Mouse (Mus musculus) adrenal gland, adult (tissue): ENCODE measurements at regions not wholly inside any gene's neighbourhood (a gene's known extent, or its start where the extent isn't known, plus 50 kb on each side); places are given as distances from the start of the nearest gene placed in this dataset.

ENCODE experiments used
- DNase-seq, 2 experiments: peaks; one replicate each; pipeline ENCODE4 v3.0.0; 2022 to 2023; ENCODE audit warnings: low spot score in 1 of 2; ENCODE audit not compliant: inconsistent age in 2 of 2

- peak; percentile 42 to 82 for DNase-seq
Observed at GRCm38 (mm10) chr2:149467801-149468200, 62.9 kb downstream of the Cst10 start.

- peak; percentile 51 to 87 for DNase-seq
Observed at GRCm38 (mm10) chr2:149472411-149472810, 67.6 kb downstream of the Cst10 start.

- peak; percentile 83 to 92 for DNase-seq
Observed at GRCm38 (mm10) chr2:149493280-149493988, 88.6 kb downstream of the Cst10 start.

DNA sequence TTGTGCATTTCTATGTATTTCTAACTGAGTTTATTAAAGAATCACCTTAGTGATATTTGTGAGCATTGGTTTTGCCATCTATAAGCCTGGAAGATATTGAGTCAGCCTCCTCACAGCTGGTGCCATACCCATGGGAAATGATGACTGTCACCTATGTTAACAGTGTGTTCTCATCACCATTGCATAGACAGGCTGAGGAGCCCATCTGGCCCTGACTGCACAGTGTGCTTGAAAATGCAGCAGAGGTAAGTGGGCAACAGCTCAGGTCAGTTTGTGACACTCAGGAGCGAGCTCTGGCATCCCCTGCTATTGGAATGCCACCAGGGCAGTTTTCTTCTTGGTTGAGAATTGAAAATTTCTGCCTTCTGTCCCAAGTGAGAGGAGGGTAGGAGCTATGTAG is 108.0 kb downstream of the Cst10 start:
- DNase-seq, result no peak

- DNase-seq, result no peak
Observed at GRCm38 (mm10) chr2:149524424-149524823, 119.6 kb downstream of the Cst10 start.

GRCm38 (mm10) chr2:149542837-149543236 is 138.0 kb downstream of the Cst10 start:
- no peak for DNase-seq

DNA sequence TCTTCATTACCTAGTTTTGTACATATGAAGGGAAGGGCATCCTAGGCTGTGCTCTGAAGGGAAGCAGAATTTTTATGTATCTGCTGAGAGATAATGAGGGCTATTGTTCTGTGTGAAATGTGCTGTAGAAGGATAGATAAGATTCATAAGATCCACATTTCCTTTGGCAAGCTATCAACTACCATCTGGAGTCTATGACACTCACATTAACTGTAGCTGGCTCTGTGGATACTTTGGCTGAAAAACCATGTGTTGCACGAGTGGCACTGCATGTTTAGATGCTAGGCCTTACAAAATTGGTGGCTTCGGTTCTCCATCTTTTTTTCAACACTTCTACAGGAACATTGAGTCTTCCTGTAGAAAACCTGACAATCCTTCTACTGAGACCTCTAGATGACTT is 140.9 kb downstream of the Cst10 start:
- DNase-seq, result no peak

DNA sequence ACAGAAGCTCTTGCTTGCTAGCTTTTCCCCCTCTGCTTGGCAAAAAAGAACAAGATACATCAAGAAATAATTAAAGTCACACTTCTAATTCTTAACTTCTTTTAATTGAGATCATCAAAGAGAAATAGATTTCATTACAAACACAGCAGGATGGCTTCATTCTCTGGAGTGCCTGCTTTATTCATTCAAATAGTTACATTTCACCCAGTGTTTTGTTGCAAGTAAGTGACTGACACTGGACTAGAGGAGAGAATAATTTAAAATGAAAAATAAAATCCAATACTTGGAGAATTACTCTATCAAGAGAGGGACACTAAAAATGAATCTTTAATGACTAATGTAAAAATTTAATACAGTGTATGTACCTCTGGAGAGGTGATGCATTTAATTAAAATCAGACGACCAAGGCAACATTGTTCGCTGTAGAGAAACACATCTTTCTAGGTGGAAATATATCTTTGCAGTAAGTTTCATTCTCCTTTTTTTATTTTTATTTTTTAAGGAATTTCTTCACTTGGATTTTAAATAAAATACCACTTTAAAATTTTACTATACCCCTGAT is 141.9 kb downstream of the Cst10 start:
- no peak for DNase-seq

DNA sequence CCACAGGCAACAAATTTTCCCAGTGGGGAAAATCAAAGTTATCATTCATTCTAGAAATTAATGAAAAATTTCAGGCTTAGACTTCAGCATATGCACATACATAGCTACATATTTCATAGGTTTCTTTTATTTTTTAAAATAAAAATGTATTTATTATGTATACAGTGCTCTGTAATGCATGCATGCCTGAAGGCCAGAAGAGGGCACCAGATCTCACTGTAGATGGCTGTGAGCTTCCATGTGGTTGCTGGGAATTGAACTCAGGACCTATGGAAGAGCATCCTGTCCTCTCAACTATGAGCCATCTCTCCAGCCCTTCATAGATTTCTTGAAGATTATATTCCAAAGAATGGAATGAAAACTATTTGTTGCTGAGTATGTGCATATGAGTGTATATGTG is 150.4 kb downstream of the Cst10 start:
- no peak for DNase-seq

- no peak for DNase-seq
Observed at GRCm38 (mm10) chr2:149573773-149574172, 168.9 kb downstream of the Cst10 start.

DNA sequence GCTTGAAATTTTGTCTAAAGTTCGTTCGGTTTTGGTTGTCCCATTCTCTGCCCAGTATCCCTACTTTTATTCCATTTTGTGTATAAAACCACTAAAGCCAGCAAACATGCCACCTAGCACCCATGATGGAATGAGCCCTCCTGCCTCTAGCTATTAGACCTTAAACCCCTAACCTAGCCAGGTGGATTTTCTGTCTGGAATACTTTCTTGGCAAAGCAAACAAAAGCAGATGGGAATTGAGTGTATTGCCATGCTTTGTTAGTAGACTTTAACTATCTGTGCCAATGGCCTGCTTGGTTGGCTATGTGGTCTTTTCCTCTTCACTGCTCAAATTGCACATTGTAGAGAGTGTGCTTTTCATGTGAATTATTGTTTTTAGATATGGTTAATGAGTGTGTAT is 197.7 kb downstream of the Cst10 start:
- no peak for DNase-seq

DNA sequence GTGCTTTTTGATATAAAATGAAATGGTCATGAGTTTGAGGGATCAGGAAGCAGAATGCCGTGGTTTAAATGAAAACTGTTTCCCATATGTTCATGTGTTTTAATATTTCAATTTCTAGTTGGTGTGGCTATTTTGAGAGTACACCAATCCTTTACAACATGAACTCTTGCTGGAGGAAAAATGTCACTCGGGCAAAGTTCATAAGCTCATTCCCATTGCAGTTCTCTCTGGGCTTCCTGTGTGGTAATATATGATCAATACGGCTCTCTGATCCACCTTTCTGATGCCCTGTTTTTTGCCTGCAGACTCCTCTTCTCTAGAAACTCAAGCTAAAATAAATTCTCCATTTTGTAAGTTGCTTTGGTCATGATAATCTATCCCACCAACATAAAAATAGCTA is 208.5 kb downstream of the Cst10 start:
- no peak for DNase-seq

DNA sequence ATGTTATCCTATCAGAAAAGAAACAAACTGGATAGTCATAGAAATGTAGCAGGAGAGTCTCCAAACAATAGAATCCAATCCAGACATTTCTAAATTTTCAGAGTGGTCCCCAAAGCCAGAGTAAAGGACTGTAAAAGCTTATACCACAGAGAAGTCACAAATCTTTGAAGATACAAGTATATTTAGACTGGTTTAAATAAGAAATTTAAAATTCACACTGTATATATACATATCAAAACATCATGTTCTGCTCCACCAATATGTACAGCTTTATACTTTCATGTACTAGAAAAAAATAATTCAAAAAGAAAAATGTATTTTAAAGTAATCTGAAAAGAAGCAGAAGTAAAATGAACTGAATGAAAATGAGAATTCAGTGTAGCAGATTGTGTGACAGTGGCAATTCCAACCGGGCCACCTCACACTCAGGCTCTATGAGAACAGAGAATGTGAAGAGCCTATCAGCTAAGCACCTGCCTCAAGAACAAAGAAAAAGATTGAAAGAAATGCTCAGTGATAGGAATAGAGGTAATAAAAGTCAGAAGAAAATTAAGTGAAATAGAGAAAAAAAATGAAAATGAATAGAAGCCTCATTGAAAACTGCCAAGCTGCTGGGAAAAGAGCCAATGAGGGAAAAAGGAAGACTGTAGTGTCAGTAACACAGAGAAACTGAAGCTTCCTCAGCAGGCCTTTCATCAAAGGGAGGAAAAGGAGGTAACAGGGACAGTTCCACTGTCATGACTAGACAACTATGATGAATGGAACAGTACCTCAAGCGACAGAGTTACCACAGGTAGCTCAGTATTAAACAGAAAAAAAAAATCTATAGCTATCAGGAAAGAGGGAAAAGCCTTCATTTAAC is 209.5 kb downstream of the Cst10 start:
- no peak for DNase-seq

GRCm38 (mm10) chr2:149625626-149626025 is 203.4 kb upstream of the Syndig1 start:
- DNase-seq, result peak; percentile 25 to 76

DNA sequence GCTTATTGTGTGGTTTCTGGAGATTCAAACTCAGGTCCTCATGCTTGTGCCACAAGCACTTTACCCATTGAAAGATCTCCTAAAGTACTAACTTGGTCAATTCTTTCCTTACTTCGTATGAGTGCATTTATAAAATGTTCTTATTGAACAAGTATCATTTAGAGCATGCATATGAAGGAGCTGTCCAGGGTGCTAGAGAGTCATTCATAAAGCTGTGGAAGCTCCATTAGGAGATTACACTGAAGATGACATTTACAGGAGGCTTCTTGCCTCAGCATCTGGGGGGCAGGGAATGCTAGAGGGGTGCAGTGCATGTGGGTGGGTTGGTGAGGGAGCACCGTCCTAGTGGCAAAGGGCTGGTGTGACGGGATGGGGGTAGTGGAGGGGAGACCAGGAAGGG is 187.8 kb upstream of the Syndig1 start:
- DNase-seq, result peak in 1 of 2 experiments; percentile 44

- no peak for DNase-seq
Observed at GRCm38 (mm10) chr2:149651829-149652228, 177.2 kb upstream of the Syndig1 start.

GRCm38 (mm10) chr2:149661086-149661485 is 167.9 kb upstream of the Syndig1 start:
- DNase-seq, result no peak

DNA sequence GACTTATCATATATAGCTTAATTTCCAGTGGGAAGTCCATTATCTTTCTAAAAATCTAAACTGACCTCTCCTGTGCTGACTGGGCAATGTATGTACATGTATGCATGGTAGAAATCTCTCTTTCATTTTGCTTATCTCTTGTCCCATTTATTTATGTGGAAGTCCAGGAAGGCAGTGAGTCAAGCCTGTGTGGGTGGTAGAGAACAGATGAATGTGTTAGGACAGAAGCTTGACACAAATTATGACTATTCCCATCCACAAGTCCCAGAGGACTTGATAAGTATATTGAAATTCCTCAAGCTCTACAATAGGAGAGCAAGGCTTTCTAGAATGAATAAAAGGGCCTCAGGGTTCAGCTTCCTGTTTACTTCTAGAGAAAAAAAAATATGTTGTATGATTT is 164.6 kb upstream of the Syndig1 start:
- DNase-seq, result no peak

- no peak for DNase-seq
Observed at GRCm38 (mm10) chr2:149666412-149666811, 162.6 kb upstream of the Syndig1 start.

- no peak for DNase-seq
Observed at GRCm38 (mm10) chr2:149671870-149672269, 157.1 kb upstream of the Syndig1 start.

DNA sequence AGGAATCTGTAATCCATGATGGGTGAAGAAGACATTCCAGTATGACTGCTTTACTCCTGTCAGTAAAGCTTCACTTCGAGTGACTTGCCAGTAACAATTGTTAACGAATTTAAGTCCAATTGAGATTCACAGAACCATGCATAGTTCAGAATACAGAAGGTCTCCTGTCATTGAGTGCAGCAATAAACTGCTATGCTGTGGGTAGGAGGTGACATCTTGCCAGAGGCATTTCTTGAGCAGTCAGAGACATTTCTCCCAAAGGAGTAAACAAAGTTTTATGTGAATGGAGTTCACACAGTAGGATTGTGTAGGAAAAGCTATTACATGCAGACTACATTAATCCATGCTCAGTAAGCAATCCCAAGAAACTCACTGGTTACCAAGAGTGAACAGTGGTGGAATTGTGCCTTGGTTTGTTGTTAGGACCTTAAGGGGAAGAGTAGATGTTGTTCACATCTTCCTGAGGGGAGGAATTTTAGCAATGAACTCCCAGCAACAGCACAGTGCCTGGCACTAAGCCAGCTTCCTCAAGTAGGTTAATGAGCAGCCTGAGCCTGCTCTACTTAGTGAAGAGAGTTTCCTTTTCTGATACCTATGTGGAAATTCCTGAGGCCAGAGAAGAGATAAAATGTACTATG is 149.1 kb upstream of the Syndig1 start:
- DNase-seq, result no peak

DNA sequence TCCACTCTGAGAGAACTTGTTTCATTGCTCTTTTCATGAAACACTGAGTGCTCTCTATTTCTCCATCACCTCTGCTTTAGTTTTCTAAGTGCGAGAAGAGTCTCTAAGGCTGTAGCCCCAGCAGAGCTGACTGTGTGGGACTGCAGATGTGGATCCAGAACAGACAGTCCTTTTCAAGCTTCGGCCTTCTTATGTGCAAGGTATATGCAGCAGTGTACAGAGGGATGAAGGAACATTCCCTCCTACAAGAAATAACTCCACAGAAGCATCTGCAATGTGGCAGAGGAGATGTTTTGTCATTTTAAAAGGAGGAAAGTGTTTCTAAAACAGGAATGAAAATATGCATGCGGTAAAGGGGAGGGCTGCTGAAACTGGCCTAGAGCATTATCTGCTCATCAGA is 106.7 kb upstream of the Syndig1 start:
- peak in 1 of 2 experiments; percentile 59 for DNase-seq
